Mouse (Mus musculus): Measurements from ENCODE around the gene Kcnrg. TPM values are rescaled to one million over a fixed set of nuclear protein-coding genes. Genes with fewer than 3 reads are reported as not detected.
A peak's percentile ranks its signal among the peaks of the same experiment; 100 is the strongest.
"Not testable (repeated sequence)": the region's sequence is repeated elsewhere in the genome, so short reads cannot be mapped to it uniquely, and the experiment has no call there.

The Kcnrg gene
- 0.27 and 1.2 TPM in 2 replicates for total RNA-seq (2012; rRNA removed)

DNA sequence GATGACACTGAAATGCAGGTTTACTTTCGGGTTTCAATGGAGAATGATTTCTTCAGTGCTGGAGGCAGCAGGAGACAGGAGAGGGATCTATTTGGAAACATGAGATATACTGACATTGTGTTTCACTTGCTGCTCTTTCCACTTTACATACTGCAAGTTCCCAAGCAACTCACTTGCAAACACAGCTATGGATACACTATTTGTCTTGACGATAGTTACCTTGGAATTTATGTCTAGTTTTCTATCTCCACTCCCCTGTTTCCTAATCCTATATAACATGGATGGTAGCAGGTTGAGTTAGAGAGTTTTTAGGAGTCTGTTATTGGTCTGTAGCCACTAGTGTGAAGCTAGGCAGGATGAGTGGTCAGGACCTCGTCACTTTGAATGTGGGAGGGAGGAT is at the start of gene Kcnrg:
Gene Kcnrg (plus strand): TSS at position 301 of the 400 bp plus-strand sequence.
- no peak for DNase-seq (ENCODE audit: low read depth, low spot score)
- Histone ChIP-seq H3K9ac (ENCODE audit: insufficient read depth, low read depth, low read length, poor library complexity, severe bottlenecking) (no peak within 1 kb of the TSS), H3K4me3 (ENCODE audit: insufficient read depth in 1 of 2, low read depth in 1 of 2, low read length in 2 of 2, poor library complexity in 1 of 2, severe bottlenecking in 1 of 2) (no peak within 1 kb of the TSS), H3K27ac (ENCODE audit: insufficient read depth, low read depth, low read length, poor library complexity, severe bottlenecking) (no peak within 1 kb of the TSS), H3K4me1 (ENCODE audit: control insufficient read depth in 2 of 2, insufficient read depth in 2 of 2, low read length in 2 of 2, poor library complexity in 1 of 2) (peaks cover 4 to 20% of the 10 kb centered on the region in 2 experiments), H3K9me3 (ENCODE audit: control insufficient read depth, insufficient read depth, low read depth, low read length) (no peaks in the 10 kb centered on the region), H3K36me3 (ENCODE audit: control insufficient read depth, insufficient read depth, low read length, poor library complexity, severe bottlenecking) (peaks cover 12% of the 10 kb centered on the region)
- in situ Hi-C loops (cut with MboI; ENCODE audit: low sequenced_read_pairs in 2 of 2, unreplicated experiment in 2 of 2), result no loop called here
- TF ChIP-seq ZC3H11A (IDR thresholded peaks at IDR 0.05; ENCODE audit: borderline replicate concordance, low read depth, low read length) (no peak), MAFK (IDR thresholded peaks at IDR 0.05; ENCODE audit: insufficient read depth, low read depth, low read length) (no peak), HCFC1 (IDR thresholded peaks at IDR 0.05; ENCODE audit: borderline replicate concordance, insufficient read depth, low read length) (no peak), CHD2 (IDR thresholded peaks at IDR 0.05; ENCODE audit: low read depth, low read length) (no peak), ZNF384 (IDR thresholded peaks at IDR 0.05; ENCODE audit: low read depth, low read length) (no peak)

DNA sequence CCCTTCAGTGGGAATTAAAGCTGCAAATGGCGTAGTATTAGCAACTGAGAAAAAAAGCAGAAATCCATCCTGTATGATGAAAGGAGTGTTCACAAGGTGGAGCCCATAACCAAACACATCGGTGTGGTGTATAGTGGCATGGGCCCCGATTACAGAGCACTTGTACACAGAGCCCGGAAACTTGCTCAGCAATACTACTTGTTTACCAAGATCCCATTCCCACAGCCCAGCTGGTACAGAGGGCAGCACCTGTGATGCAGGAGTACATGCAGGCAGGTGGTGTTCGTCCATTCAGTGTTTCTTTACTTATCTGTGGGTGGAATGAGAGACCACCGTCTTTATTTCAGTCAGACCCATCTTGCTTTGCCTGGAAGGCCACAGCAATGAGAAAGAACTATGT is 48.4 kb upstream of the Kcnrg start:
- H3K9ac ChIP-seq (ENCODE audit: insufficient read depth, low read depth, low read length, poor library complexity, severe bottlenecking), result no peak overlapping the region
- no peak for TF ChIP-seq HCFC1 (IDR thresholded peaks at IDR 0.05; ENCODE audit: borderline replicate concordance, insufficient read depth, low read length)
- TF ChIP-seq ZC3H11A (IDR thresholded peaks at IDR 0.05; ENCODE audit: borderline replicate concordance, low read depth, low read length), result no peak
- no peak for TF ChIP-seq ZNF384 (IDR thresholded peaks at IDR 0.05; ENCODE audit: low read depth, low read length)
- TF ChIP-seq CHD2 (IDR thresholded peaks at IDR 0.05; ENCODE audit: low read depth, low read length), result no peak
- no peak for TF ChIP-seq MAFK (IDR thresholded peaks at IDR 0.05; ENCODE audit: insufficient read depth, low read depth, low read length)
- no peaks in the 10 kb centered on the region for H3K9me3 ChIP-seq (ENCODE audit: control insufficient read depth, insufficient read depth, low read depth, low read length)
- H3K4me1 ChIP-seq (ENCODE audit: control insufficient read depth in 2 of 2, insufficient read depth in 2 of 2, low read length in 2 of 2, poor library complexity in 1 of 2), result peaks cover 2 to 3% of the 10 kb centered on the region in 2 experiments; a peak in 1 of 4 replicates
- no peak overlapping the region for H3K27ac ChIP-seq (ENCODE audit: insufficient read depth, low read depth, low read length, poor library complexity, severe bottlenecking)
- H3K36me3 ChIP-seq (ENCODE audit: control insufficient read depth, insufficient read depth, low read length, poor library complexity, severe bottlenecking), result 0 out of 2 replicates have a peak, but pooled peaks cover 2% of the 10 kb centered on the region
- H3K4me3 ChIP-seq (ENCODE audit: insufficient read depth in 1 of 2, low read depth in 1 of 2, low read length in 2 of 2, poor library complexity in 1 of 2, severe bottlenecking in 1 of 2), result no peak overlapping the region
- DNase-seq (ENCODE audit: low read depth, low spot score), result no peak
- in situ Hi-C loops (cut with MboI; ENCODE audit: low sequenced_read_pairs in 2 of 2, unreplicated experiment in 2 of 2), result no loop called here

DNA sequence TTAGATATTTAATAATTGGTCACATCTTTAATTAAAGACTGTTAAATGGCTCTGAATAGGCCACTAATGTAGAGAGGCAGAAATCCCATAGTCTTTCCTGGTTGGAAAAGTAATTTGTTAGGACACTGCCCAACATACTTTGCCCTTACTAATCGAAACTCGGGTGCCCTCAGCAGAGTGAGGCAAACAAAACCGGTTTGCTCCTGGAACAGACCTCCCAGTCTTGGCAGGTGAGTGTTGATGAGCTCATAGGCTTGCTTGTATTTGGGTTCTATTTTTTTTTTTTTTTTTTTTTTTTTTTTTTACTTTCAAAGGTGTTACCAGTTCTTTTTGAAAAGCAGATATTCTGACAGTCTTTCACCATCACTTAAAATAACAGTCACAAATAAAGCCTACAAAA is 47.4 kb upstream of the Kcnrg start:
- peaks cover 2 to 3% of the 10 kb centered on the region in 2 experiments; a peak in 1 of 4 replicates for H3K4me1 ChIP-seq (ENCODE audit: control insufficient read depth in 2 of 2, insufficient read depth in 2 of 2, low read length in 2 of 2, poor library complexity in 1 of 2)
- in situ Hi-C loops (cut with MboI; ENCODE audit: low sequenced_read_pairs in 2 of 2, unreplicated experiment in 2 of 2), result no loop called here
- no peak for DNase-seq (ENCODE audit: low read depth, low spot score)
- H3K36me3 ChIP-seq (ENCODE audit: control insufficient read depth, insufficient read depth, low read length, poor library complexity, severe bottlenecking), result no peaks in the 10 kb centered on the region
- H3K9ac ChIP-seq (ENCODE audit: insufficient read depth, low read depth, low read length, poor library complexity, severe bottlenecking), result no peak overlapping the region
- H3K9me3 ChIP-seq (ENCODE audit: control insufficient read depth, insufficient read depth, low read depth, low read length), result no peaks in the 10 kb centered on the region
- no peak overlapping the region for H3K27ac ChIP-seq (ENCODE audit: insufficient read depth, low read depth, low read length, poor library complexity, severe bottlenecking)
- 0 out of 2 replicates have a peak, but pooled peaks have one; percentile 19 for TF ChIP-seq ZNF384 (IDR thresholded peaks at IDR 0.05; ENCODE audit: low read depth, low read length)
- no peak for TF ChIP-seq HCFC1 (IDR thresholded peaks at IDR 0.05; ENCODE audit: borderline replicate concordance, insufficient read depth, low read length)
- H3K4me3 ChIP-seq (ENCODE audit: insufficient read depth in 1 of 2, low read depth in 1 of 2, low read length in 2 of 2, poor library complexity in 1 of 2, severe bottlenecking in 1 of 2), result no peak overlapping the region

DNA sequence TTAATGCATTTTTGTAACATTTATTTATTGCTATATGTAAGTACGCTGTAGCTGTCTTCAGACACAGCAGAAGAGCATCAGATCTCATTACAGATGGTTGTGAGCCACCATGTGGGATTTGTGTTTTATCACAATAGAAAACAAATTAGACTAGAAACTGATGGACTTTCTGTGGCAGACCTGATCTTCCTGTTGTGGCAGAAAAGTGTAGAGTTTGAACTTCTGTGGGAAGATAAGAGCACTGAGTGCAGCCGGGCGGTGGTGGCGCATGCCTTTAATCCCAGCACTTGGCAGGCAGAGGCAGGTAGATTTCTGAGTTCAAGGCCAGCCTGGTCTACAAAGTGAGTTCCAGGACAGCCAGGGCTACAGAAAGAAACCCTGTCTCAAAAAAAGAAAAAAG is 41.0 kb upstream of the Kcnrg start:
- H3K4me1 ChIP-seq (ENCODE audit: control insufficient read depth in 2 of 2, insufficient read depth in 2 of 2, low read length in 2 of 2, poor library complexity in 1 of 2); in situ Hi-C loops (cut with MboI; ENCODE audit: low sequenced_read_pairs in 2 of 2, unreplicated experiment in 2 of 2); H3K9ac ChIP-seq (ENCODE audit: insufficient read depth, low read depth, low read length, poor library complexity, severe bottlenecking); H3K36me3 ChIP-seq (ENCODE audit: control insufficient read depth, insufficient read depth, low read length, poor library complexity, severe bottlenecking); H3K4me3 ChIP-seq (ENCODE audit: insufficient read depth in 1 of 2, low read depth in 1 of 2, low read length in 2 of 2, poor library complexity in 1 of 2, severe bottlenecking in 1 of 2); H3K27ac ChIP-seq (ENCODE audit: insufficient read depth, low read depth, low read length, poor library complexity, severe bottlenecking); H3K9me3 ChIP-seq (ENCODE audit: control insufficient read depth, insufficient read depth, low read depth, low read length); DNase-seq (ENCODE audit: low read depth, low spot score): not testable (repeated sequence)

DNA sequence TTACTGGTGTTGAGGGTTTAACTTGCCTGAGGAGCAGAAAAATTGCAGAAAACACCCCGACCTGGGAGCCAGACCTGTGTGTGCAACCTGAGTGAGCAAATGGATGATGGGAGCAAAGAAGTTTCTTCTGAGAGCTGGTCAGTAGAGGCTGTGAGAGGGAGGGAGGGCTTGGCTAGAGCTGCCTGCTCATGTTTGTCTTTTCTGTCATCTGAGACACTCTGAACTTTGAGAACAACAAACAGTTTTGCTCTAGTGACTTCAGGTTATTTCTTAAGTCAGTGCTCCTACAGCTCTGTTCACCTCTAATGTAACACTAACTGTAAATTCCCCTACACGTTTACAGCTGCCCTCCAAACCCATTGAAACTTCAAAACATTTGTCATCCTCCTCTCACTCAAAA is 37.9 kb upstream of the Kcnrg start:
- TF ChIP-seq ZNF384 (IDR thresholded peaks at IDR 0.05; ENCODE audit: low read depth, low read length) (no peak), ZC3H11A (IDR thresholded peaks at IDR 0.05; ENCODE audit: borderline replicate concordance, low read depth, low read length) (no peak), MAFK (IDR thresholded peaks at IDR 0.05; ENCODE audit: insufficient read depth, low read depth, low read length) (no peak), CHD2 (IDR thresholded peaks at IDR 0.05; ENCODE audit: low read depth, low read length) (no peak), HCFC1 (IDR thresholded peaks at IDR 0.05; ENCODE audit: borderline replicate concordance, insufficient read depth, low read length) (no peak)
- no peak overlapping the region for H3K9ac ChIP-seq (ENCODE audit: insufficient read depth, low read depth, low read length, poor library complexity, severe bottlenecking)
- H3K36me3 ChIP-seq (ENCODE audit: control insufficient read depth, insufficient read depth, low read length, poor library complexity, severe bottlenecking), result no peaks in the 10 kb centered on the region
- H3K9me3 ChIP-seq (ENCODE audit: control insufficient read depth, insufficient read depth, low read depth, low read length), result no peaks in the 10 kb centered on the region
- H3K4me1 ChIP-seq (ENCODE audit: control insufficient read depth in 2 of 2, insufficient read depth in 2 of 2, low read length in 2 of 2, poor library complexity in 1 of 2), result no peaks in the 10 kb centered on the region
- in situ Hi-C loops (cut with MboI; ENCODE audit: low sequenced_read_pairs in 2 of 2, unreplicated experiment in 2 of 2), result no loop called here
- H3K4me3 ChIP-seq (ENCODE audit: insufficient read depth in 1 of 2, low read depth in 1 of 2, low read length in 2 of 2, poor library complexity in 1 of 2, severe bottlenecking in 1 of 2), result no peak overlapping the region
- H3K27ac ChIP-seq (ENCODE audit: insufficient read depth, low read depth, low read length, poor library complexity, severe bottlenecking), result no peak overlapping the region
- no peak for DNase-seq (ENCODE audit: low read depth, low spot score)
